Mouse (Mus musculus) liver, embryonic 13.5 days (tissue): ENCODE results near the gene Fntb. TPM values are rescaled to one million over a fixed set of nuclear protein-coding genes. Genes with fewer than 3 reads are reported as not detected.

Experiments
- ATAC-seq: fragments of 200-750 bp; cut with Nextera tagmentation; 2 replicates; pipeline ENCODE4 v1.8.0; 2017; ENCODE audit warnings: low read depth, mild to moderate bottlenecking, moderate number of reproducible peaks, moderate library complexity
- DNase-seq: peaks from one replicate; pipeline ENCODE4 v3.0.0; 2022
- H3K27ac ChIP-seq: fragments of 300-500 bp; sonication (generic); 2 replicates; pipeline ENCODE4 v1.5.1; 2015; ENCODE audit warnings: moderate library complexity, mild to moderate bottlenecking, inconsistent platforms
- H3K27me3 ChIP-seq: fragments of 300-500 bp; sonication (generic); 2 replicates; pipeline ENCODE4 v1.6.1; 2015; ENCODE audit warnings: mild to moderate bottlenecking, inconsistent platforms
- H3K36me3 ChIP-seq: fragments of 300-500 bp; sonication (generic); 2 replicates; pipeline ENCODE4 v1.6.1; 2015; ENCODE audit warnings: mild to moderate bottlenecking, inconsistent platforms
- H3K4me1 ChIP-seq: fragments of 300-500 bp; sonication (generic); replicated peaks from 2 replicates; pipeline ENCODE4 v1.6.1; 2015; ENCODE audit warnings: inconsistent platforms
- H3K4me2 ChIP-seq: fragments of 300-500 bp; sonication (generic); 2 replicates; pipeline ENCODE4 v1.6.1; 2015; ENCODE audit warnings: inconsistent platforms, mild to moderate bottlenecking, moderate library complexity
- H3K4me3 ChIP-seq: fragments of 300-500 bp; sonication (generic); replicated peaks from 2 replicates; pipeline ENCODE4 v1.5.1; 2015; ENCODE audit warnings: mild to moderate bottlenecking, inconsistent platforms
- H3K9ac ChIP-seq: fragments of 300-500 bp; sonication (generic); 2 replicates; pipeline ENCODE4 v1.6.1; 2015; ENCODE audit warnings: mild to moderate bottlenecking, inconsistent platforms
- H3K9me3 ChIP-seq: fragments of 300-500 bp; sonication (generic); replicated peaks from 2 replicates; pipeline ENCODE4 v1.6.1; 2016; ENCODE audit warnings: inconsistent platforms
- WGBS: fragments of 180-500 bp; shearing (Covaris S2); methylation state at CpG from one replicate; pipeline ENCODE4 v1.1.7; 2015; ENCODE audit not compliant: insufficient replicate concordance; 5-methylcytosine and 5-hydroxymethylcytosine counted together
- polyA plus RNA-seq: library from polyadenylated mRNA; unstranded; fragments of >200 nt; fragmentation: Nextera tagmentation; extraction: Ambion mirVana; gene quantifications from 2 replicates; pipeline ENCODE4 v1.2.1, GENCODE M21; 2015

The Fntb gene
- polyA plus RNA-seq, 1 experiment from 2014 or later: 22.2 TPM

- 85% methylated on average over 16 of the region's 16 CpGs for WGBS
- no peaks in the 10 kb centered on the region for H3K27me3 ChIP-seq
- H3K4me1 ChIP-seq: peaks cover 70% of the 10 kb centered on the region
- H3K9me3 ChIP-seq: no peaks in the 10 kb centered on the region
- H3K27ac ChIP-seq: peak overlapping the region; percentile 99
- DNase-seq (no peak), ATAC-seq (no peak)
- H3K4me2 ChIP-seq: peak overlapping the region; percentile 78
- peaks cover 66% of the 10 kb centered on the region for H3K36me3 ChIP-seq
- peak overlapping the region; percentile 76 for H3K4me3 ChIP-seq
- peak overlapping the region; percentile 90 for H3K9ac ChIP-seq
Measured at GRCm38 (mm10) chr12:76911171-76911726, 145.9 kb downstream of the Fntb start.

- Histone ChIP-seq H3K9ac (peak overlapping the region; percentile 90), H3K36me3 (peaks cover 67% of the 10 kb centered on the region), H3K27me3 (no peaks in the 10 kb centered on the region), H3K27ac (peak overlapping the region; percentile 99), H3K9me3 (no peaks in the 10 kb centered on the region), H3K4me2 (peak overlapping the region; percentile 78), H3K4me3 (peak overlapping the region; percentile 76), H3K4me1 (peaks cover 64% of the 10 kb centered on the region)
- WGBS: 37% methylated on average over 9 of the region's 9 CpGs
- ATAC-seq (no peak), DNase-seq (no peak)
Measured at GRCm38 (mm10) chr12:76912193-76912592, 146.8 kb downstream of the Fntb start.

- DNase-seq (no peak), ATAC-seq (no peak)
- no peak overlapping the region for H3K4me3 ChIP-seq
- H3K9ac ChIP-seq: no peak overlapping the region
- no peaks in the 10 kb centered on the region for H3K9me3 ChIP-seq
- 88% methylated on average over 11 of the region's 11 CpGs for WGBS
- H3K4me2 ChIP-seq: no peak overlapping the region
- 0 out of 2 replicates have a peak overlapping the region, but pooled peaks have one; percentile 24 for H3K27ac ChIP-seq
- H3K36me3 ChIP-seq: peaks cover 83% of the 10 kb centered on the region
- no peaks in the 10 kb centered on the region for H3K27me3 ChIP-seq
- peaks cover 67% of the 10 kb centered on the region for H3K4me1 ChIP-seq
Measured at GRCm38 (mm10) chr12:76916163-76916562, 150.8 kb downstream of the Fntb start.

- Histone ChIP-seq H3K4me3 (no peak overlapping the region), H3K27me3 (no peaks in the 10 kb centered on the region), H3K9ac (peak overlapping the region; percentile 43; the same call in 1 of the 2 replicates), H3K4me2 (peak overlapping the region; percentile 48), H3K27ac (peak overlapping the region; percentile 81), H3K9me3 (no peaks in the 10 kb centered on the region), H3K36me3 (peaks cover 76% of the 10 kb centered on the region), H3K4me1 (peaks cover 48% of the 10 kb centered on the region)
- WGBS: 61% methylated on average over 6 of the region's 6 CpGs
- DNase-seq (no peak), ATAC-seq (peak; percentile 69)
Measured at GRCm38 (mm10) chr12:76918113-76918512, 152.7 kb downstream of the Fntb start.

- H3K4me3 ChIP-seq: no peak overlapping the region
- no peak for ATAC-seq
- H3K4me1 ChIP-seq: peaks cover 52% of the 10 kb centered on the region
- H3K4me2 ChIP-seq: peak overlapping the region; percentile 48; the same call in 1 of the 2 replicates
- DNase-seq: no peak
- no peaks in the 10 kb centered on the region for H3K9me3 ChIP-seq
- H3K27ac ChIP-seq: peak overlapping the region; percentile 81
- H3K36me3 ChIP-seq: peaks cover 69% of the 10 kb centered on the region
- peak overlapping the region; percentile 43; the same call in 1 of the 2 replicates for H3K9ac ChIP-seq
- H3K27me3 ChIP-seq: no peaks in the 10 kb centered on the region
- WGBS: 77% methylated on average over 3 of the region's 3 CpGs
Measured at GRCm38 (mm10) chr12:76918855-76919254, 153.5 kb downstream of the Fntb start.

- no peaks in the 10 kb centered on the region for H3K9me3 ChIP-seq
- H3K27me3 ChIP-seq: no peaks in the 10 kb centered on the region
- H3K36me3 ChIP-seq: peaks cover 56% of the 10 kb centered on the region
- WGBS: 66% methylated on average over 6 of the region's 6 CpGs
- no peak overlapping the region for H3K27ac ChIP-seq
- ATAC-seq (no peak), DNase-seq (no peak)
- H3K4me2 ChIP-seq: no peak overlapping the region
- no peak overlapping the region for H3K4me3 ChIP-seq
- peaks cover 44% of the 10 kb centered on the region for H3K4me1 ChIP-seq
- no peak overlapping the region for H3K9ac ChIP-seq
Measured at GRCm38 (mm10) chr12:76920398-76920797, 155.0 kb downstream of the Fntb start.

GRCm38 (mm10) chr12:76920990-76921389 is 155.6 kb downstream of the Fntb start:
- 85% methylated on average over 8 of the region's 8 CpGs for WGBS

GRCm38 (mm10) chr12:76923118-76923517 is 157.7 kb downstream of the Fntb start:
- no peaks in the 10 kb centered on the region for H3K27me3 ChIP-seq
- peaks cover 34% of the 10 kb centered on the region for H3K36me3 ChIP-seq
- no peaks in the 10 kb centered on the region for H3K9me3 ChIP-seq
- no peak overlapping the region for H3K9ac ChIP-seq
- ATAC-seq (no peak), DNase-seq (no peak)
- no peak overlapping the region for H3K4me3 ChIP-seq
- peaks cover 31% of the 10 kb centered on the region for H3K4me1 ChIP-seq
- no peak overlapping the region for H3K4me2 ChIP-seq
- no peak overlapping the region for H3K27ac ChIP-seq
- WGBS: 77% methylated on average over 8 of the region's 8 CpGs

More at GRCm38 (mm10) chr12:76920990-76921389, 155.6 kb downstream of the Fntb start:
- Histone ChIP-seq H3K4me2 (no peak overlapping the region), H3K27me3 (no peaks in the 10 kb centered on the region), H3K9me3 (no peaks in the 10 kb centered on the region), H3K27ac (no peak overlapping the region), H3K9ac (no peak overlapping the region), H3K4me3 (no peak overlapping the region), H3K36me3 (peaks cover 54% of the 10 kb centered on the region), H3K4me1 (peaks cover 42% of the 10 kb centered on the region)
- no peak for ATAC-seq
- DNase-seq: no peak

GRCm38 (mm10) chr12:76924904-76925604 is 159.7 kb downstream of the Fntb start:
- H3K27ac ChIP-seq: no peak overlapping the region
- WGBS: 78% methylated on average over 10 of the region's 10 CpGs
- H3K4me1 ChIP-seq: peaks cover 22% of the 10 kb centered on the region
- no peak overlapping the region for H3K4me3 ChIP-seq
- ATAC-seq: no peak
- no peak for DNase-seq
- H3K27me3 ChIP-seq: no peaks in the 10 kb centered on the region
- H3K9ac ChIP-seq: no peak overlapping the region
- no peak overlapping the region for H3K4me2 ChIP-seq
- peaks cover 24% of the 10 kb centered on the region for H3K36me3 ChIP-seq
- no peaks in the 10 kb centered on the region for H3K9me3 ChIP-seq

- no peak overlapping the region for H3K9ac ChIP-seq
- H3K4me2 ChIP-seq: no peak overlapping the region
- H3K36me3 ChIP-seq: peaks cover 13% of the 10 kb centered on the region
- H3K4me1 ChIP-seq: peaks cover 30% of the 10 kb centered on the region
- no peak overlapping the region for H3K4me3 ChIP-seq
- WGBS: 70% methylated on average over 10 of the region's 10 CpGs
- no peak for DNase-seq
- no peaks in the 10 kb centered on the region for H3K27me3 ChIP-seq
- ATAC-seq: no peak
- H3K9me3 ChIP-seq: no peaks in the 10 kb centered on the region
- no peak overlapping the region for H3K27ac ChIP-seq
Measured at GRCm38 (mm10) chr12:76926338-76926945, 161.1 kb downstream of the Fntb start.

GRCm38 (mm10) chr12:76927012-76927411 is 161.6 kb downstream of the Fntb start:
- no peak overlapping the region for H3K27ac ChIP-seq
- no peak for DNase-seq
- no peaks in the 10 kb centered on the region for H3K9me3 ChIP-seq
- peaks cover 35% of the 10 kb centered on the region for H3K4me1 ChIP-seq
- ATAC-seq: no peak
- no peak overlapping the region for H3K4me3 ChIP-seq
- H3K27me3 ChIP-seq: no peaks in the 10 kb centered on the region
- H3K36me3 ChIP-seq: peaks cover 12% of the 10 kb centered on the region
- WGBS: 76% methylated on average over 3 of the region's 3 CpGs
- H3K4me2 ChIP-seq: no peak overlapping the region
- H3K9ac ChIP-seq: no peak overlapping the region
